Mouse (Mus musculus) cortical plate, adult 2 months (tissue): ENCODE results near the gene Bmt2. TPM values are rescaled to one million over a fixed set of nuclear protein-coding genes. Genes with fewer than 3 reads are reported as not detected.

Source experiments
- H3K27ac ChIP-seq: fragments of 200-500 bp; 2 replicates; pipeline ENCODE4 v1.5.1; 2012; ENCODE audit warnings: low read length, control low read depth, inconsistent platforms; ENCODE audit not compliant: insufficient read depth
- H3K4me1 ChIP-seq: fragments of 200-500 bp; 2 replicates; pipeline ENCODE4 v1.6.1; 2011; ENCODE audit warnings: low read length; ENCODE audit not compliant: control insufficient read depth, insufficient read depth
- H3K4me3 ChIP-seq: fragments of 200-500 bp; 2 replicates; pipeline ENCODE4 v1.5.1; 2011; ENCODE audit warnings: mild to moderate bottlenecking, low read length, control low read depth; ENCODE audit not compliant: insufficient read depth
- CTCF ChIP-seq: fragments of 200-500 bp; IDR thresholded peaks from 2 replicates; pipeline ENCODE4 v1.5.1; 2011; ENCODE audit warnings: mild to moderate bottlenecking, control low read depth, low read length; ENCODE audit not compliant: insufficient read depth; ENCODE audit errors: extremely low read depth
- POLR2A ChIP-seq: fragments of 200-500 bp; IDR thresholded peaks from 2 replicates; pipeline ENCODE4 v1.6.1; 2011; ENCODE audit warnings: mild to moderate bottlenecking, low read length, control low read depth; ENCODE audit not compliant: insufficient read depth; ENCODE audit errors: extremely low read depth
- polyA plus RNA-seq: library from polyadenylated mRNA; depleted of rRNA; stranded (reverse); fragments of >200 nt; gene quantifications from 2 replicates; pipeline ENCODE4 v1.2.3, GENCODE M21; 2012

The Bmt2 gene
- polyA plus RNA-seq, 1 experiment = 15.8 TPM

DNA sequence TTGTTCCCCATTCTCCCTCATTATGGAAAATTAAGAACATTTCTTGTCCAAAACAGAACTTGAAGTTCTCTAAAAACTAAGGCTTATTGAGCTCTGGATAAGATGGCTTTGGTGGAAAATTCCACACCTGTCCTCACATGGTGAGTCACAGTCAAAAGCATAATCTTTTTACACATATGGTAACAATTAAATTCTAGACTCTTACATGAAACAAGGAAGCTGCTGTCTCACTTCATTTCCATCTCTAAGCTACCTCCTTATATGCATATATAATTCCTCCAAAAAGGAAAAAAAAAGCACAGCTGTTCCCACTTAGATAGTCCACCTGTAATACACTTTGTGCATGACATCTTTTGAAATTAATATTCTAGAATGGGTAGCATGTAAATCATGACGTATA, 45.2 kb downstream of the Bmt2 start:
- TF ChIP-seq CTCF = no peak
- TF ChIP-seq POLR2A = no peak
- no peak overlapping the region; the same call in 1 of the 2 replicates for H3K27ac ChIP-seq
- H3K4me1 ChIP-seq = no peaks in the 10 kb centered on the region; the same call in 1 of the 2 replicates
- H3K4me3 ChIP-seq = no peak overlapping the region

DNA sequence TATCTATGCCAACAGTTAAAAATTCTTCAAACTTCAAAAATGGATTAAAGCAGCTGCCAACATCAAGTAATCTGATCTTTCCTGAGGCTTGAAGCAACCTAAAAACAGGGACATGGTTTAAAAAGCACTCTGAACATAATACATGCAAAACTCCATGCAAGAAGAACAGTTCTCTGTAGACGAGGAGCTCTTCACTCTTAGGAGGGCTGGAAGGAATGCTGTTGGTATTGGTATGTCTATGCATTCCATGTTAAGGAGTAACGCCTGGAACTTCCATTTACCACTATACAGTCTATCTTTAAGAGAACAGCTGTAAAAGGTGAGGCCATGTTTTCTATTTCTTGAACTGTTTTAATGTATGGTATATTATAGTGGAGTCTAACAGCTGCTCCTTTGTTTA, 47.2 kb downstream of the Bmt2 start:
- H3K4me1 ChIP-seq = no peaks in the 10 kb centered on the region; the same call in 1 of the 2 replicates
- no peak overlapping the region for H3K27ac ChIP-seq
- no peak overlapping the region for H3K4me3 ChIP-seq
- no peak for TF ChIP-seq POLR2A
- TF ChIP-seq CTCF = no peak

DNA sequence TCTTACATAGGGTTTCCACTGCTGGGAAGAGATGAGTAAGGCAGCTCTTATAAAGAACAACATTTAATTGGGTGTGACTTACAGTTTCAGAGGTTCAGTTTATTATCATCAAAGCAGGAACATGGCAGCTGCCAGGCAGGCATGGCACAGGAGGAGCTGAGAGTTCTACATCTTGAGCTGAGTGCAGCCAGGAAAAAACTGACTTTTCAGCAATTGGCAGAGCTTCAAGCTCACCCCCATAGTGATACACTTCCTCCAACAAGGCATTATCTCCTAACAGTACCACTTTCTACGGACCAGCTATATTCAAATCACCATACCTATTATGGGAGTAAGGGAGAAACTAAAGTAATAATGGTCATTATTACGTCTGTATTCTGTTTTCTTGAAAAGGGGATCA, 58.1 kb downstream of the Bmt2 start:
- TF ChIP-seq CTCF = no peak
- TF ChIP-seq POLR2A = no peak
- H3K4me3 ChIP-seq = no peak overlapping the region
- no peak overlapping the region for H3K27ac ChIP-seq
- H3K4me1 ChIP-seq = no peaks in the 10 kb centered on the region

DNA sequence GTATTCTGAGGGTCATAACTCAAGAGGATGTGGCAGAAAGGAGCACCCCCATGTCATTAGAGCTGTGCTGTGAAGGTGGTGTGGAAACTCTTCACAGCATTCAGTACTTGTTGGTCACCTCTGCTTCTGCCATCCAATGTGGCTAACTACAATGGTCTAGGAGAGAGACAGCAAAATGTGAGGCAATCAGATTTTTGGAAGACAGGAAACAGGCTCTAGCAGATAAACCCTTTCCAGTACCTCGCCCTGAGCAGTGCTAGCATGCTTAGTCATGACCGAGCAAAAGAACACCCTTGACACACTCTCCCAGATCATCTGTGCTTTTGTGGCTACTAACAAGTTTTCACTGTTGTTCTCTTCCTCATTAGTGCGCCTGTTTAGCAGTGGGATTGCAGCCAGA, 60.7 kb downstream of the Bmt2 start:
- no peak for TF ChIP-seq CTCF
- no peak for TF ChIP-seq POLR2A
- Histone ChIP-seq H3K27ac (no peak overlapping the region), H3K4me1 (no peaks in the 10 kb centered on the region), H3K4me3 (no peak overlapping the region)

DNA sequence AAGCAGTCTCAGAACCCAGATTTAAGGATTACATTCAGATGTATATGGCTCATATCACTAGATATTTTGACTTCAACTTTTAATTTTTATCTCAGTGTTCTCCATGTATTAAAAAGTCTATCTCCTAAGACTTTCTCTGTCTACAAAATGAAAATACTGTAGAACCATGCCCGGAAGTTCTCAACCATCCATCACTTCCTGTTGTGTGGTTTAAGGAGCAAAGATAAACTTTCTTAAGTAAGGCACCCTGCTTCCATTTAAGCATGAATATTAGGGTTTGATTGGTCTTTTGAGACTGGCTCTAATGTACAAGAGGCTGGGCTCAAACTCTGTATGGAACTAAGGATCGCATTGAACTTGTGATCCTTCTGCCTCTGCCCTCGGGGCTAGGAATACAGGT, 63.2 kb downstream of the Bmt2 start:
- H3K4me1 ChIP-seq = no peaks in the 10 kb centered on the region
- no peak overlapping the region for H3K27ac ChIP-seq
- TF ChIP-seq POLR2A (no peak), CTCF (no peak)

DNA sequence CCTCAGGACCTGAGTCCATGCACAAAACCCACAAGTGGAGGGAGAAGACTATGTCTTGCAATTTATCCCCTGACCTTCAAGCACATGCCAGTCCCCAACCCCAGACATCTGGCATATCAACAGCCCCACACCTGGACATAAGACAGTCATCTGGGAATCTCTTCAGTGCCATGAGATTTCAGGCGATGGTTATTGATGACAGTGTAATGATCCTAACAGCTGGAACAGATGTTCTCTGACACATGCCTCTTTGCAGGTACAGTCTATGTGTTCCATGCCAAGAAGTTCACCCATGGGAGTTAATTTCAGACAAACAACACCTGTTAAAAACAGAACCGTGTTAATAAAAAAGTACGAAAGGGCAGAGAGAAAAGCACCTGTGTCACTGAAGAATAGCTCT, 64.1 kb downstream of the Bmt2 start:
- no peak for TF ChIP-seq CTCF
- TF ChIP-seq POLR2A = no peak
- Histone ChIP-seq H3K4me1 (no peaks in the 10 kb centered on the region), H3K4me3 (no peak overlapping the region), H3K27ac (no peak overlapping the region)

More for the DNA sequence above, 63.2 kb downstream of the Bmt2 start:
- no peak overlapping the region for H3K4me3 ChIP-seq

DNA sequence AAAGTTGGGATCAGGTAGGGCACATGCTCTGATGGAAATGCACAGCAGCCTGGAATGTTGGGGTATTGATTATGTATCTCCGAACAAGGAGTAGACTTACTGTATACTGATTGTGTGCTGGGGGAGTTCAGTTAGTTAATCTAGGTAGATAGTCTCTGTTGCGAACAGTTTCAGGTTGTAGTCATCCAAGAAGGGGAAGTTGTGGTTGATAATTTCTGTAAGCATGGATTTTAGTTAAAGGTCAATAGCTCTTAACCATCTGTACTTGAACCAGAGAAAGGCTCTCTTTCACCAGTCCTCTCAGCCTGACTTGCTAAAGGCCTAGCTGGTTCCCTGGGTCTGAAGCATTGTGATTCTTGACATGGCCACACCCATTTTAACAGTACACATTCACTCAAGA, 66.9 kb downstream of the Bmt2 start:
- no peak for TF ChIP-seq POLR2A
- no peak for TF ChIP-seq CTCF

DNA sequence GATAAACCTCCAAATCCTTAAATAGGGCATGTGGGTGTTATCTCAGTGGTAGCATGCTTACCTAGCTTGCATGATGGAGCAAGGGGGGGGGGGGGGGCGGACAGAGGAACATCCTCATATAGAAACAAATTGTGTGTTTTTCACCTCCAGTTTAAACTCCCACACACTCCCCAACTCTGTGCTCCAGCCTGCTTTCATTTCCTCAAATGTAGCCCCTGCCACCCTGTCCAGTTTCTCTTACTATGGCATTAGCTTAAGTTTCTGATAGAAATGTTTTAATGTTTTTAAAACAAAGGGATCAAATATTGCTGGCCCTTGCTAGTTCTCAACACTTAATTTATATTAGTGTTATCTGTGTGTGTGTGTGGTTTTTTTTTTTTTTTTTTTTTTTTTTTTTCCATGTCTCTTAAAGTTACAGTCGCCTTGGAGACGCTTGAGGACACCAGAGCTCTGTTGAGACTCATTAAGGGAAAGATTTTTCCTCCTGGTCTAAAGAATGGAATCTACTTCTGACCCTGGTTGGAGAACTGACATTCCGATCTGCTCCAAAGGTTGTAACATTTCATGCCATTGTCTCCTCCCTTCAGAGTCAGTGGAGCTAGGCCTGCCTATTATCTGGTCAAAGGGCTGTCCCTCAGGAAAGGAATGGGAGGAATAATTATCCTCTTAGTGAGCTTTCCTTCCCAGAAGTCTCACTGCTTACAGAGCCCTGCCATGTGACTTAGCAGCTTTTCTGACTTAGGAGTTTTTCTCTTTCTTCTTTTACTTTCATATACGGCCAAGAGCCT, 68.2 kb downstream of the Bmt2 start:
- TF ChIP-seq CTCF (no peak), POLR2A (no peak)
- Histone ChIP-seq H3K4me1 (peaks cover 2% of the 10 kb centered on the region; the same call in 1 of the 2 replicates), H3K4me3 (no peak overlapping the region), H3K27ac (no peak overlapping the region)

More for the DNA sequence above, 66.9 kb downstream of the Bmt2 start:
- Histone ChIP-seq H3K4me3 (no peak overlapping the region), H3K27ac (no peak overlapping the region), H3K4me1 (peaks cover 2% of the 10 kb centered on the region; the same call in 1 of the 2 replicates)

DNA sequence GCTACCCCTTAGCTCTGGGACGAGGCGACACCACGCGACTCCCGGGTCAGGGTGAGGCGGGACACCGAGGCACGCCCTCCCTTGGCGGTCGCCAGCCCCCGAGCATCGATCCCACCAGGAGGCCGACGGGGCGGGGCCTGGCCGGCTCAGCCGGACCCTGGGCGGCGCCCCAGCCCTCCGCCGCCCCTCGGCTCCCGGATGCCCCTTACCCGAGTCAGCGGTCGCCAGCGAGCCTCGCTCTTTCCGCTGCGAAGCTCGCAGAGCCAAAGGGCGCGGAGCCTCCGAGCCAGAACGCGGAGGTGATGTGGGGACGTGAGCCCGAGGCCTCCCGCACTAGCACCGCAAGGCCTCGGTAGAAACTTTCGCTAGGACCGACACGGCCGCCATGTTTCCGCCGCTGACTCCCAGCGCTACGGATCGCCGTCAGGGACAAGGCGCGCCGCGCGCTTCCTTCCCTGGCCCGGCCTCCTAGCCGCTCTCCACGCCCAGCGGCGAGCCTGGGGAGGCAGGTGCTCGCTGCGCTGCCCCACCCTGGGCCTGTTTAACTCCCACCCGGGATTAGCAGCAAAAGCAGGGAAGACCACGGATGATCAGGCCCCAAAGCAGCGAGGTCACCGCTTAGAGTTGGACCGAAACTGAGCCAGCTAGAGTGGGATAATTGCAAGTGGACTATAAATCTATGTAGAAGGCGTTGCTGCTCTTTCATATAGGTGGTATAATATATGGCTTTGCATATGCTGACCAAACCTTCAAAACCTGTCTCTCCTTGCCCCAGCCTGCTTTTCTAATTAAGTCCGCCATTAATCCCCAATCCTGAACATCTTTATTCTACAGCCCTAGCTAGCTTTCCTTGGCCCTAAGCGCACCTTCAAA, 69.9 kb downstream of the Bmt2 start, which contains the start of gene Tmem168:
Tmem168 (minus strand) TSS at position 480 of the 873 bp plus-strand sequence.
- TF ChIP-seq POLR2A (peak; percentile 68), CTCF (no peak)
- Histone ChIP-seq H3K4me3 (peak within 1 kb of the TSS; percentile 76), H3K4me1 (peaks cover 2% of the 10 kb centered on the region; the same call in 1 of the 2 replicates), H3K27ac (peak within 1 kb of the TSS; percentile 81)
